Mouse (Mus musculus) heart, adult 11 months (tissue): ENCODE results near the gene Rsc1a1.

Source experiments
- DNase-seq: peaks from one replicate; pipeline ENCODE4 v3.0.0; 2022

Gene Rsc1a1

GRCm38 (mm10) chr4:141685499-141685898 lies at the start of gene Rsc1a1:
Gene Rsc1a1 (minus strand): TSS chr4:141685599.
- no peak for DNase-seq

GRCm38 (mm10) chr4:141735206-141735560 lies 49.8 kb upstream of the Rsc1a1 start:
- no peak for DNase-seq

- peak; percentile 99 for DNase-seq
Observed at GRCm38 (mm10) chr4:141734446-141735205, 49.2 kb upstream of the Rsc1a1 start.

GRCm38 (mm10) chr4:141731766-141732165 lies 46.4 kb upstream of the Rsc1a1 start:
- DNase-seq, result no peak

GRCm38 (mm10) chr4:141730401-141730800 lies 45.0 kb upstream of the Rsc1a1 start:
- no peak for DNase-seq

- no peak for DNase-seq
Observed at GRCm38 (mm10) chr4:141729266-141729665, 43.9 kb upstream of the Rsc1a1 start.

GRCm38 (mm10) chr4:141725738-141726137 lies 40.3 kb upstream of the Rsc1a1 start:
- no peak for DNase-seq

- no peak for DNase-seq
Observed at GRCm38 (mm10) chr4:141725277-141725676, 39.9 kb upstream of the Rsc1a1 start.

GRCm38 (mm10) chr4:141724594-141724993 lies 39.2 kb upstream of the Rsc1a1 start:
- DNase-seq, result peak; percentile 92

GRCm38 (mm10) chr4:141723673-141724068 lies 38.3 kb upstream of the Rsc1a1 start:
- DNase-seq, result no peak

GRCm38 (mm10) chr4:141722731-141723672 lies 37.6 kb upstream of the Rsc1a1 start, which contains the start of gene Ddi2:
Gene Ddi2 (minus strand): TSS chr4:141723419.
- peak; percentile 99 for DNase-seq

GRCm38 (mm10) chr4:141721961-141722360 lies 36.6 kb upstream of the Rsc1a1 start:
- no peak for DNase-seq

GRCm38 (mm10) chr4:141720761-141721523 lies 35.5 kb upstream of the Rsc1a1 start:
- no peak for DNase-seq

- DNase-seq, result no peak
Observed at GRCm38 (mm10) chr4:141719304-141719703, 33.9 kb upstream of the Rsc1a1 start.

- DNase-seq, result no peak
Observed at GRCm38 (mm10) chr4:141717633-141718032, 32.2 kb upstream of the Rsc1a1 start.

- DNase-seq, result no peak
Observed at GRCm38 (mm10) chr4:141715027-141715426, 29.6 kb upstream of the Rsc1a1 start.

GRCm38 (mm10) chr4:141713598-141714142 lies 28.3 kb upstream of the Rsc1a1 start:
- no peak for DNase-seq

GRCm38 (mm10) chr4:141711250-141711649 lies 25.9 kb upstream of the Rsc1a1 start:
- DNase-seq, result no peak

- no peak for DNase-seq
Observed at GRCm38 (mm10) chr4:141708971-141709370, 23.6 kb upstream of the Rsc1a1 start.

- DNase-seq, result no peak
Observed at GRCm38 (mm10) chr4:141708005-141708404, 22.6 kb upstream of the Rsc1a1 start.

- DNase-seq, result no peak
Observed at GRCm38 (mm10) chr4:141705331-141705730, 19.9 kb upstream of the Rsc1a1 start.

GRCm38 (mm10) chr4:141704625-141705024 lies 19.2 kb upstream of the Rsc1a1 start:
- peak; percentile 96 for DNase-seq

GRCm38 (mm10) chr4:141694719-141695118 lies 9.3 kb upstream of the Rsc1a1 start:
- no peak for DNase-seq
